Mouse (Mus musculus) heart, postnatal 4 days (tissue): ENCODE data around the gene C2cd5. TPM values are rescaled to one million over a fixed set of nuclear protein-coding genes. Genes with fewer than 3 reads are reported as not detected.
"Not testable (repeated sequence)": the region's sequence is repeated elsewhere in the genome, so short reads cannot be mapped to it uniquely, and the experiment has no call there.

ENCODE experiments used
- DNase-seq: peaks from one replicate; pipeline ENCODE4 v3.0.0; 2021
- total RNA-seq, 2 experiments: library from RNA; stranded (reverse); gene quantifications; 2 replicates each; pipeline ENCODE4 v1.2.3; 2021

C2cd5 gene
- 10 to 100 TPM; 21.5 to 24.9 TPM for total RNA-seq

DNA sequence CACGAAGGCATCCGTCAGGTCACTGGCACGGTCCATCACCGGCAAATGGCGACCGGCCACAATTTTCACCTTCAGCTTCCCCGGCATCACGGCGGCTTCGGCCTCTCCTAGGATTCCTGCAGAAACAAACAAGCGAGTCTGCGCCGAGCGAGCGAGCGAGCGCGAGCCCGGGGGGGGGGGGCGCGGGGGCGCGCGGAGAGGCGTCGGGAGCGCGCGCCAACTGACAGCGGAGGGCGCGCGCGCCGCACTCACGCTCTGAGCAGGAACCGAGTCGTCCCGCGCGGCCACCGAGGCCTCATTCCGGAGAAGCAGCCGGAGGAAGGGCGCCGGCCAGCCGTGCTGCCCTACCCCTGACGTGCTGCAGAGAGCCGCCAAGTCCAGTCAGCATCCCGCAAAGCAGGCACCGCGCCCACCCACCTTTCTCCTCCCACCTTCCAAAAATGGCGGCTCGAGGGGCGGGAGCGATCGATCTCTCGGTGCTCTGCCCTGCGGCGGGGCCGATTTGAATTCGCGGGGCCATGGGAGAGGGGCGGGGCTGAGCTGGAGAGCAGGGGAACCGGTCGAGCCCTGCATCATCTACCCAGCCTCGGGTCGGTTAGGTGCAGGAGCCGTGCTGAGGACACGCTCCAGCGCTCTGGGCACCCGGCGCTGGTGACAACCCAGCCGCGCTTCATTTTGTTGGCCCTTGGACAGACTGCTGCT lies at the start of gene C2cd5:
Gene C2cd5, minus strand, starts transcription at position 461 of the 702 bp plus-strand sequence.
- DNase-seq: peak; percentile 98

DNA sequence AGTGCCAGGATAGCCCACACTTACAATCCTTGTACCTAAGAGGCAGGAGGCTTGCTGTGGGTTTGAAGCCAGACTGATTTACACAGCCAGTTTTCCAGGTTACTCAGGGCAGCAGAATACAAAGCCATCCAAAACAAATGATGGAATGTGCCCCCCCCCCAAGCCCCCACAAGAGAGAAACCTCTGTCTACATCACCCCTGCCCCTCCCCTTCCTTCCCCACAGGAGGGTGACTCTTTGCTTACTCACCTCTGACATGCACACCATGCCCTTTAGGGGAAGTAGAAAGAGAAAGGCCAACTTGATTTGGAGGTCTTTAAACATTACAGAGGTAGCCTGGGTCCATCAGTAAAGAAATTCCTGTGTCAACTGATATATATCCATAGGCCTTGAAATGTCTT lies 48.9 kb upstream of the C2cd5 start:
- DNase-seq: no peak

DNA sequence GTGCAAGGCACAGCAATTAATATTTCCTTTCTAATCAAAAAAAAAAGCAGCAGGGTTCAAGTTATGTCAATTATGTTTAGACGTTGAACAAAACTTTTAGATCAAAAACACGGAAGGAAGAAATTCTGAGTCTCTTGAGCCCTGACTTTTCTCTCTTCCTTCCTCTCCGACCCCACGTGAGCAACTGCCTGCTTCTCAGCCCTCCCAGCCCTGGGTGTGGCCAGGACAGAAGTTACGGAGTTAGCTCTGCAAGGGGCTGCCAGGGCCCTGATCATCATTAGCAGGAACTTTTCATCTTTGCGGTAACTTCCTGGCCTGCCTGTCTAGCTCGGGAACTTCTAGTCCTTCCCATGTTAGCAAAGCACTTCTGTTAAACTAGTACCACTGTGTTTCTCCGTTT lies 46.8 kb upstream of the C2cd5 start:
- no peak for DNase-seq

DNA sequence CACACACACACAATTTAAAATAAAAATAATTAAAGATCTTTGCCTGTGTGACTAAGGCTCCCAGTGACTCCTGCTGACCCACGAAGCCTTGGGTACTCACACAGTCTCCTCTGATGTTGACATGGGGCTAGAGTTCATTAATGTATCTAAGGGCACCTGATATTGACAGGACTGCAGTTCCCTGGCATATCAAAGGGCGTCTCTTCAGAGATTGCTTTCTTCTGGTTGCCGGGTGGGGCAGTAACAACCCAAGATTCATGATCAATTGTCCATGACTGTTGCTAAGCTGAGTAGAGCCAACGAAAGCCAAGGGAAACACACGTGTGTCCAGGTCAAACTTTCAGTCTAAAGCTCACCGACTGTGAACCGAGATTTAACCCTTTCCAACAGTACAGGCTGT lies 45.1 kb upstream of the C2cd5 start:
- DNase-seq: no peak

DNA sequence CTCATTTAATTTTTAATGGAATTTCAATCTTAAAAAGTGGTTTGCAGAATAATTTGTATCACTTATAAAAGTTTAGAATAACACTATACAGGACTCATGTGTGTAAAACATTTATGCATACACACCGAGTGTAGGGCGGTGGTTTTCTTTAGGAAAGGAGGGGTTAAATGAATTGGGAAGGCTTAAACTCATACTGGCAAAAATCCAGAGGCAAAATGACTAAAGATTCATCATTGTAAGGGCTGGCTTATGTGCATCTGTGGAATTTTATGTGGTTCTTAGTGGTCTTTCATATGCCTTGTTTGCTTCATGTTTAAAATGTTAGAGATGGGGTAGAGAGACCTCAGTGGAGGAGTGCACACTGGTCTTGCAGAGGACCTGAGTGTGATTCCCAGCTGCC lies 44.6 kb upstream of the C2cd5 start:
- no peak for DNase-seq

DNA sequence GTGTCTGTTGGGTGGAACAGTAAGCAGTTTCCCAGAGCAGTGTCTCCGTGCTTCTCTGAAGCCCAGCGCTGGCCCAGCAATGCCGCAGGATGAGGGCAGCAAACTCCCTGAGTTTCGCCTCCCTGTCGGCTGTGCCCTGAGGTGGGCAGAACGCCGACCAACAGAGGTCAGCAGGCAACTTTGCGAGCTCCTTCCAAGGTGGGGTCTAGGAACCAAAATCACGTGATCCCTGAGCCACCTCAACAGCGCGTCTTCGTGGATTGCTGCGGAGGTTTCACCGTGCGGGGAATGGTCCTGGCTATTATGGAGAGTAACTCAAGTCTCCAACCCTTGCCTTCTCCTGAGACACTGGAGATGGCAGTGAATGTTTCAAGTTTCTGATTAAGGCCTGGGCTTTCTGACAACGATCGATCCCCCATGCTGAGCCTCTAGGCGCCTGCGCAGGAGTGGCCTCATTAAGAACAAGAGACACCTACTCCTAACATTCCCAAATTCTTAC lies 43.9 kb upstream of the C2cd5 start:
- DNase-seq: peak; percentile 10

DNA sequence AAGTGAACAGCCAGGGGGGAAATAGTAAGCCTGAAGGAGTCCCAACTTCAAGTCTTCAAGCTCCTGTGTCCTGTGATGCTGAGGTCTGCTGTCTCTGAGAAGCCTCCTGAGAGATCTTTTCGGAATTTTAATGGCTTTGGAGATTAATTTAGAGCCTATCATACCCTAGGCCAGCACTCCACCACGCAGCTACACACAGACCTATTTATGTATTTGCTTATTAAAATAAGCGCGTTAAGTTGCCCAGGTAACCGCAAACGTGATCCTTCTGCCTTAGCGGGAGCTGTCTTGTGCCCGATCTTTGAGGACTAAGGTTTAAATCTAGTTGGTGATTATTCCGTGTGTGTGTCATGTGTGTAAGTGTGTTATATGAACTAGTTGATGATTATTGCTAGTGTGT lies 43.4 kb upstream of the C2cd5 start:
- no peak for DNase-seq

DNA sequence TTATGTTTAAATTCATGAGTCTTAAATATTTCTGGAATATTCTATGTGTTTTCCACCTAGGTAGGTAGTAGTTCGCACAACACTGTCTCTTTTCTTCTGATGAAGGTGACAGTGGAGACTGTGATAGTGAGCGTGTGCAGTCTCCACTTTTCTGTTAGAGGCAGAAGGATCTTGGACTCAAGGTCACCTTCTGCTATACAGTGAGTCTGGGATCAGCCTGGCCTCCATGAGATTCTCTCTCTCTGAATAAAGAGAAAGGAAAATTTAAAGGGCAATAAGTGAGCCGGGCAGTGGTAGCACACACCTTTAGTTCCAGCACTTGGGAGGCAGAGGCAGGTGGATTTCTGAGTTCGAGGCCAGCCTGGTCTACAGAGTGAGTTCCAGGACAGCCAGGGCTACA lies 42.9 kb upstream of the C2cd5 start:
- DNase-seq: no peak

DNA sequence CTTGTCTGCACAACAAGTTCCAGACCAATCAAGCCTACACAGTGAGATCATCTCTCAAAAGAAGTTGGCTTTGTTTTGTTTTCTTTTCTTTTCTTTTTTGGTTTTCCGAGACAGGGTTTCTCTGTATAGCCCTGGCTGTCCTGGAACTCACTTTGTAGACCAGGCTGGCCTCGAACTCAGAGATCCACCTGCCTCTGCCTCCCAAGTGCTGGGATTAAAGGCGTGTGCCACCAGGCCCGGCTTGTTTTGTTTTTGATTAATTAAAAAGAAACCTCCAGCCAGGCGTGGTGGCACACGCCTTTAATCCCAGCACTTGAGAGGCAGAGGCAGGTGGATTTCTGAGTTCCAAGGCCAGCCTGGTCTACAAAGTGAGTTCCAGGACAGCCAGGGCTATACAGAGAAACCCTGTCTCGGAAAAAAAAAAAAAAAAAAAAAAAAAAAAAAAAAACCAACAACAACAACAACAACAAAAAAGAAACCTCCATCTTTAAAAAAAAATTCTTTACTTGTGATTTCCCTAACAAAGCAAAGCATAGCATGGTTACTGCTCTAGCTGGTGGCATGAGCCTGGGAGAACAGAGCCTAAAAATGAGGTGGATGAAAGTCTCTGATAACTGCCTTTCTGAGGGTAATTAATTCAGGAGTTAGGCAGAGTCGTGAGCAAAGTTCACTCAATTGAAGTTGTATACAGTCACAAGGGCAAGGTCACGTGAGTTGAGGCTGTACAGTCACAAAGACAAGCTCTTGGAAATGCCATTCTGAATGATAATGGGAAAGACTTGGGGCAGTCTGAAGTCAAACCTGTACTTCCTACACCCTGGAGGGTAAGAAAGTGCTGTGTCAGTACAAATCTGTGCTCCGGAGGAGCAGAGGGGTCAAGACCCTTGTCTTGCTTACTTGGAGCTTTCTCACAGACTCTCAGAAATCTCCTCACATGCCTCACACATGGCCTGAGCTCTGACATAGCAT lies 42.0 kb upstream of the C2cd5 start:
- not testable (repeated sequence) for DNase-seq

DNA sequence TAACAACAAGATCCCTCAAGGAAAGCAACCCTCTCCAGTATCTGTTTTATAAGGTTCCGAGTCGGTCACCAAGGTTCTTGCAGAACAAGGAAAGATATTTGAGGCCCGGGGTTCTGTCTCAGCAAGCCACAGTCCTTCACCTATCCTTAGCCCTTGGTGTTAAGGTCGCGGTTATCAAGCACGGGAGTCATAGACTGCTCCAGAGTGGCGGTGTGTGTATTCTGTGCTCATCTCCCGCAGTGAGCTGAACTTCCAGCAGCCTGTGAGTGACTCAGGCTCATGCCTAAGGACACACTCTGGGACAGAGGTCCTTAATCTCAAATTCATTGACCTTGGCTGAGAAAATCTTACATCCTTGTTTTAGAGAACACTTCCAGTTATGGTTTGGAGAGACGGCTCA lies 40.9 kb upstream of the C2cd5 start:
- no peak for DNase-seq

DNA sequence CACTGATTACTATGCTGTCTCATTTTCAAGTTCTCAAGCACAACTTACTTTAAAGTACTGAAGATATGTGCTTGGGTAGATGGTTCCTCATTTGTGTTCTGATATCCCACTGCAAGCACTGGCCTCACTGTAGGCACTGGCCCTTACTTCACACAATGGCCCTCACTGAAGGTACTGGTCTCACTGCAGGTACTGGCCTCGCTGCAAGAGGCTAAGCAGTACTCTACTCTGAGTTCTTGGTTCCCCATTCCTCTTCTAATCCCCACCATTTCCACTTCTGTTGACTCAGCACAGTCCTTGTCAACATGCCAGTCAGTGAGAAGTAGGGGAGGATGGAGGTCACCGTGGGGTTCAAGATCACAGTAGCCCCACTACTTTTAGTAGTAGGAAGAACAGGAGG lies 39.5 kb upstream of the C2cd5 start:
- no peak for DNase-seq

DNA sequence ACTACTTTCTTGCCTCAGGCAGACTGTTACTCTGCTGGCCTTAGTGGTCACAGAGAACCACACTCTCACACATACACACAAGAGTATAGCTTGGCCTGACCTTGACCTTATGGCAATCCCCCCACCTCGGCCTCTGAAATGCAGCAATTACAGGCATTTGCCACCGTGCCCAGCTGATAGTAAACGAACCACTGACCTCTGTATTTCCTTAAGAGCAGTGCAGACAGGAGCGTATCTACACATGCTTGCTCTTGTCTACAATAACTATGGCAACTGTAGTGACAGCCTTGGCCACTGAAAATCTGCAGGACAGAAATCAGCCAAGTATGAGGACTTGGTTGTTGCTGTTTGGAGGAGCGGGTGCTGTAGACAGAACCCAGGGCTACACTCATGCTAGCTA lies 37.4 kb upstream of the C2cd5 start:
- DNase-seq: no peak

DNA sequence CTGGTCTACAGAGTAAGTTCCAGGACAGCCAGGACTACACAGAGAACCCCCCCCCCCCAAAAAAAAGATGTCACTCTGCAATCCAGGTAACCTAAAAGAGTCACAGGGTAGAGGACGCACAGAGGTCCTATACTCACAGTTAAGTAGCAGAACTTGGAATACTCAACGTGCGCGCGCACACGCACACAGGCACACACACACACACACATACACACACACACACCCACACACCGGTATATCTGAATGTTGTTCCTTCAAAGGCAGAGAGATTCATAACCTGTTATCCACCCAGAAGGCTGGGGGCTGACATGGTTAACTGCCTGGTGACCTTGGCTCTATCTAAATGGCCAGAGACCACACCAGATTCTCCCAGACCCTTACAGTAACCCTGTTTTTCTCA lies 36.7 kb upstream of the C2cd5 start:
- DNase-seq: no peak

DNA sequence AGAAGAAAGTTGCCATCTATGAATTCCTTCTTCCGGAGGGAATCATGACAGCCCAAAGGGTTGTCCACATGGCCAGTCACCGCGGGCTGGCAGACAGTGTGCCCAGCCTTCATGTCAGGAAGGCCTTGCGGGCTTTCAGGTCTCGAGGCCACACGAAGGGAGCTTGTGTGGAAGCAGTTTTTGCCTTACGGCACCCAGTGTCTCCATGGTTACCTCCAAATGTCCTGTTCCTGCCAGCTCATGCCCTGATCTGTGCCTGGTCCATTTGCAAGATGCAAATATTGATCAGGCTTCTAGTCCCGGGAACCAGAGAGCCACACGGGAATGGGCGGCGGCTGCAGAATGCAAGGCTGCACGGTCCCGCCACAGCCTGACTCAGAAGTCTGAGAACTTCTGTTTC lies 35.2 kb upstream of the C2cd5 start:
- DNase-seq: no peak

DNA sequence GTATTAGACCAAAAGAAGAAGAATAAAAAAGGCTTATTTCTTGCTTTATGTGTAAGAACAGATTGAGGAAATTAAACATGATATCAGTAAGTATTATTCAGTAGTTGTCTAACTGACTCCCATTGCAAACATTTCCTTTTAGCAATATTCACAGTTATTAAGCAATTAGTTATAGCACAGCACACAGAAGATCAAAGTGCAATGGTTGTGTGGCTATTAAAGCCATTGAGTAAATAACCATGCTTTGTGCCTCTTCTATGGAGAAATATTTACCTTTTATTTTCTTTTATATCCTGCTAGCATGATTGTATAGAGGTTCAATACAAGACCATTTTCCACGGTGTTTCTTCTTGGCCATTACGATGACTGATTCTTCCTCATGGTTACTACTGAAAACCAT lies 33.2 kb upstream of the C2cd5 start:
- no peak for DNase-seq

DNA sequence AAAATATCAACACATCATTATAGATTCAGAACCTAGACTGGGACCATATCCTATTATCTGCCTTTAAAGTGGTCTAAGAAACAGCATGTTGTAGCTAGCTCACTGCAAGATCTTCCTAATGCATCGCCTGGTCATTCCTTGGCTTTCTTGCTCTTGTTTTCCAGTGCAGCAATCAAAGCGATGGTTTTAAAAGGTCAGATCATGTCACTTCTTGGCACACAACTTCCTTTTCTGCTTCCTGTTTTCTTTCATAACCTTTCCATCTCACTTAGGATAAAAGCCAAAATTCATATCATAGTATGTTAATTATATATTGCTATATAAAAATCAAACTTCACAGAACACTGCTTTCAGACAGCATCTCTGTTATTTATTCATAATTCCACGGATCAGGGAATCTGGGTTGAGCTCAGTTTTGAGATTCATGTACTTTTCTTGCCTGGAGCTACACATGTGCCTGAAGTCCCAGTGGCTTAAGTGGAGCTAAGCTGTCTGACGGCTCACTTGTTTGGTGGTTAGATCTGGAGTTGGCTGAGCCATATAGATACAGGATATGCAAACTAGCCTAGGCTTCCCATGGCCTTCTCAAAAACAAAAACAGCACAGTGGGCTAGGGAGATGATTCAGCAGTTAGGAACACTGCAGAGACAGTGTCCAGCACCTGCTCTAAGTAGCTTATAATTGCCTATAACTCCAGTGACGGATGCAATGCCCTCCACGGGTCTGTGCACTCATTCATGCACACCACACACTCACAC lies 32.1 kb upstream of the C2cd5 start:
- no peak for DNase-seq

DNA sequence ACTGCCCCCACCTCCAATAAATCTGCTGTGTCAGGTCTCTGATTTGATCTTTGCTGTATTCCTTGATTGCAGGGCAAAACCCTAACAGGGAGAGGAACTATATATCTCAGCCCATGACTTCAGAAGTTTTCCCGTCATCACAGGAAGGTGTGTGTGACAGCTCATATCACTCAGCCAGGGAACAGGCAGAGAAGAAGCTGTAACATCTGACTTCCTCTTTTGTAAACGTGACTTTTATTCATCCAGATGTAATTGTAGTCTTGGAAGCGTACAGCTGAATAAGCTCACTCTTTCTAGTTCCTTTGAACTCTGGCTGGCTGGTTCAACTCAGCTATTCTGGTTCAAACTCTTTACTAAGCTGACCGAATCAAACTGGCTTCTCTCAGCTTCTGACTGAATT lies 30.5 kb upstream of the C2cd5 start:
- DNase-seq: no peak

DNA sequence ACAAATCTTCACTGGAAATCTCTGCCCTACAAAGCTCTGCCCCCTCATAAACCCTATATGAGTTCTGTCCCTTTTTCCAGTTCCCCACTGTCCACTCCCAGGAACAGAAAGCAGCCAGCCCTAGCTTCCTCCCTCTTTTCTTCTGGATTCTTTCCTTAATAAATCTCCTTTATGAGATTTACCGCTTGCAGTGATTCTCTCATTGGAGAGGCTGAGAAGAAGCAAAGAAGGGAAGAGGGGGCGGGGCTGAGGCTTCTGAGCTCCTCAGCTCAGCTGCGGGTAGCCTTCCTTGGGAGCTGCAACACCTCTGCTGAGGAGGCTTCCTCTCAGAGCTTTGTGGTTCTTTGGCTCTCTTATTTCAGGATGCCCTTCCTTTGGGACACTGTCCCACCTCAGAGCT lies 30.0 kb upstream of the C2cd5 start:
- DNase-seq: no peak

DNA sequence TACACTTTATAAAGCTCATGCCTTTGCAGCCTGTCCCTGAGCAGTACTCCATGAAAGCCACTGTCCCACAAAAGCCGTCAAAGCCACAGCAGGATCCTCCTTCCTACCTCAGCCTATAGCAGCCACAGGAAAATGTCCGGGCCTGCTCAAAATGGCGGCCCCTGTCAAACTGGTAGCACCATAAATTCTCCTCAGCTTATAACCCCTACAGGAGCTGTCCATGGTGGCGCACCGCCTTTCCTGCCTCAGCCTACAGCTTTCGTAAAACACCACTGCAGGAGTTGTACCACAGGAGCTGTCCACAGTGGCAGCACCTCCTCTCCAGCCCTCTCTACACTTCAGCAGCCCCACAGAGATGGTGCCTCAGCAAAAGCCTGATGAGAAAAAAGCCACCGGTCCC lies 29.5 kb upstream of the C2cd5 start:
- DNase-seq: peak; percentile 18

DNA sequence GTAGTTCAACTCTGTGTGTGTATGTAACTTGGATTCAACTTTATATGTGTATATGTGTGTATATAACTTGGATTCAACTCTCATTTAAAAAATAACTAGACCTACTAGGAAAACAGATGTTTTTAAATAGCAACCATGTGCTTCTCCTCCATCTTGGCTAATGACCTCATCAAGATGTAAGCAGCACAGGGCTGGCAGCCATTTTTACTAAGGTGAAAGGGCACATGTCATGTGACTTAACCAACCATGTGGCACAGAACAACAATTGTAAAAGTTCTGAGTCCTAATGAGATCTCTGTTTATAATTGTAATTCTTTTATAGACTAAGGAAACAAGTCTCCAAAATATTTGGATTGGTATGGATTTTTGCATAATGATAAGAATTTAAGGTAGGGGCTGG lies 25.8 kb upstream of the C2cd5 start:
- DNase-seq: no peak

DNA sequence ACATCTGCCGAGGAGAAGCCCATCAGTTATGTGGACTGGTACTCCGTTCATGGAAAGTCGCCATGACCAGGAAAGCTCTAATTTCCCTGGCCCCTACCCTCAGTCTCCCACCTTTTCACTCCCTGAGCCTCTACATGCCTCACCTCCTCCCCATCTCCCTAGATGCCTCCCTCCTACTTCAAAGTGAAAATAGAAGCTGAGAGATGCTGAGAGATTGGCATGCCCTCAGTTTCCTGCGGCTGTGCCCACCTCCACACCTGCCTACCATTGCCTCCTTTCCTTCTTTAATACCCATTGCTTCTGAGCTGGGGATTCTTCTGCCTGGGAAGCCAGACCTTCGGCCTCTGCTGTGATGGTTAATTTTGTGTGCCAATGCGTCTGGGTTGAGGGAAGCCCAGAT lies 19.4 kb upstream of the C2cd5 start:
- DNase-seq: no peak

DNA sequence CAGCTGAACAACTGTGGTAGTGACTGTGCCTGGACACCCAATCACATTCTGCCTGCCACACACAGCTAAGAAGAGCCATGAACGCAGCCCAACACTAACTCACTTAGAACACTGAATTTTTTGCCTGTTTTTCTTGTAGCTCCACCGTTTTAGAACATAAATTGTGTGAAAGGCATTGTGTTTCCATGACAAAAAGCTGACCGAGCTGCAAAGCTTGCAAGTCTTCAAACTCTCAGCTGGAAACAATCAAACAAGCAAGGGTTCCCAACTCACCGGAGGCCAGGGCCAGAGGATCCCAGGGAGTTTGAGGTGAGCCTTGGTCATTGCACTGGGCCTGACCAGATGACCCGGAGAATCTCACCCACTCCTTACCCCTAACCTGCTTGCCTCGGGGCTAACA lies 16.8 kb upstream of the C2cd5 start:
- DNase-seq: no peak

DNA sequence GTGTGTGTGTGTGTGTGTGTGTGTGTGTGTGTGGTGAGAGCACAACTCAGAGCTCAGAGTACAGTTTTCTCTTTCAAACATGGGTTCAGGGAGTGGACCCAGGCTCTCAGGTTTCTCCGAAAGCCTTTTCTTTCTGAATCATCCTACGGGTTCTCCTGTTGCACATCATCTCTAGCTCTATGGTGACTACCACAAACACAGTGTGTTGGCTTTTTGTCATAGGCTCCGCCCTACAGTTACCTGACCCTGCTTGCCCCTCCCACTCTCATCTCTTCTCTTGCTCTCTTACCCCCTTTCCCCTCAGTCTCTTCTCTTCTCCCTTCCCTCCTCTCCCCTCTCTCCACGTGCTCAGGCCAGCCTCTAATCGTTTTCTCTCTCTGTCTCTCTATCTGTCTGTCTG lies 15.6 kb upstream of the C2cd5 start:
- no peak for DNase-seq
